Mouse (Mus musculus) urinary bladder, postnatal 10 days (tissue): ENCODE data around the gene Plpp6.

Experiments
- DNase-seq: peaks from one replicate; pipeline ENCODE4 v3.0.0; 2022; ENCODE audit warnings: low spot score

The Plpp6 gene

GRCm38 (mm10) chr19:28963842-28964551, at the start of gene Plpp6:
Gene Plpp6, plus strand, starts transcription at chr19:28963953.
- DNase-seq, result peak; percentile 30

- no peak for DNase-seq
Measured at GRCm38 (mm10) chr19:28914598-28914997, 49.2 kb upstream of the Plpp6 start.

- DNase-seq, result no peak
Measured at GRCm38 (mm10) chr19:28915602-28916250, 48.0 kb upstream of the Plpp6 start.

GRCm38 (mm10) chr19:28916492-28916891, 47.3 kb upstream of the Plpp6 start:
- no peak for DNase-seq

GRCm38 (mm10) chr19:28917839-28918238, 45.9 kb upstream of the Plpp6 start:
- no peak for DNase-seq

GRCm38 (mm10) chr19:28926366-28926765, 37.4 kb upstream of the Plpp6 start:
- DNase-seq, result no peak

GRCm38 (mm10) chr19:28927396-28927795, 36.4 kb upstream of the Plpp6 start:
- no peak for DNase-seq

- DNase-seq, result no peak
Measured at GRCm38 (mm10) chr19:28929034-28929433, 34.7 kb upstream of the Plpp6 start.

- no peak for DNase-seq
Measured at GRCm38 (mm10) chr19:28934897-28935296, 28.9 kb upstream of the Plpp6 start.

- no peak for DNase-seq
Measured at GRCm38 (mm10) chr19:28940135-28940874, 23.4 kb upstream of the Plpp6 start.

GRCm38 (mm10) chr19:28941271-28941670, 22.5 kb upstream of the Plpp6 start:
- no peak for DNase-seq

GRCm38 (mm10) chr19:28946782-28947181, 17.0 kb upstream of the Plpp6 start:
- DNase-seq, result no peak

- no peak for DNase-seq
Measured at GRCm38 (mm10) chr19:28947311-28947710, 16.4 kb upstream of the Plpp6 start.

- DNase-seq, result no peak
Measured at GRCm38 (mm10) chr19:28951251-28951650, 12.5 kb upstream of the Plpp6 start.

GRCm38 (mm10) chr19:28963113-28963512, 640 bp upstream of the Plpp6 start:
- DNase-seq, result no peak

- no peak for DNase-seq
Measured at GRCm38 (mm10) chr19:28963513-28963841, 276 bp upstream of the Plpp6 start.

GRCm38 (mm10) chr19:28964552-28964903, 775 bp downstream of the Plpp6 start:
- DNase-seq, result no peak

GRCm38 (mm10) chr19:28967652-28968051, 3.9 kb downstream of the Plpp6 start, which contains the start of gene 4430402I18Rik:
Gene 4430402I18Rik, minus strand, starts transcription at chr19:28967800.
- no peak for DNase-seq

GRCm38 (mm10) chr19:28968178-28968577, 4.4 kb downstream of the Plpp6 start:
- DNase-seq, result no peak

- DNase-seq, result no peak
Measured at GRCm38 (mm10) chr19:28969231-28969630, 5.5 kb downstream of the Plpp6 start.

GRCm38 (mm10) chr19:28970251-28970650, 6.5 kb downstream of the Plpp6 start:
- no peak for DNase-seq

GRCm38 (mm10) chr19:28974862-28975611, 11.3 kb downstream of the Plpp6 start:
- DNase-seq, result peak; percentile 29
